Mouse (Mus musculus) liver, adult 2 months (tissue): ENCODE data around the gene Gm20521.

Experiments used
- CTCF ChIP-seq: fragments of 200-500 bp; IDR thresholded peaks from 2 replicates; pipeline ENCODE4 v1.5.1; 2011; ENCODE audit warnings: low read depth, low read length, control low read depth
- POLR2A ChIP-seq: fragments of 200-500 bp; IDR thresholded peaks from 2 replicates; pipeline ENCODE4 v1.6.1; 2011; ENCODE audit warnings: low read length, control low read depth; ENCODE audit not compliant: insufficient read depth; ENCODE audit errors: extremely low read depth

DNA sequence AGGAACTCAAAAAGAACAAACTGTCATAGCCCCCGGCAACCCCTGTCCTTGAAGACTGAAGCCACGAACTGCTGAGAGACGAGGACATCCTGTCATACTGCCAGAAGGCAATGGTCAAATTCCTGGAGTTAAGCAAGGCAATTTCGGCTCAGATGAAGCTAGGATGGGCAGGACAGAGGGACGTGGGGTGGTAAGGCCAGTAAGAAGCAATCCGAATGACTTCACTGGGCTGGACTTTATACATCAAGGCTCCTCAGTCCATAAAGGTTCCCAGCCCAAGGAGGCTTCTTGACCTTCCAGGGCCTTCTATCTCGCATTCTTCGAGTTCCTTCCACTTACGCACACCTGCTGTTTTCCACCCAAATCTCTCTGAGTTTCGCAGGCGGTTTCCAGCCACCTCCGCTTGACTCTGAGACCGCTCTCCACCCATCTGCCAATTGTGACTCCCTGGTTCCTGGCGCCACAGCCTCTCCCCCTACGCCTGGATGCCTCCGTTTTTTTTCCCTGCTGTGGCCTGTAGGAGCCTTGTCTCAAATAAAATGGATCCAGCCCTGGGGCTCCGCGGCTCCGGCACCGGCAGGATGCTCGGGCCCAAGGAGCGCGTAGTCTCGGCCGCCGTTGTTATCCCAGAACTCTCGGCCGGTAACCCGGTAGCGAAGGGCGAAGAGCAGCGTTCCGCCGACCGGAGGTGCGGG lies 7.2 kb upstream of the Gm20521 start:
- no peak for TF ChIP-seq CTCF
- TF ChIP-seq POLR2A = no peak
